Mouse (Mus musculus) frontal cortex, adult 2 months (tissue): ENCODE measurements around the gene Tmem50a. TPM values are rescaled to one million over a fixed set of nuclear protein-coding genes. Genes with fewer than 3 reads are reported as not detected.
"Not testable (repeated sequence)": the region's sequence is repeated elsewhere in the genome, so short reads cannot be mapped to it uniquely, and the experiment has no call there.

Experiments
- DNase-seq, 2 experiments: peaks; one replicate each; pipeline ENCODE4 v3.0.0; 2022; ENCODE audit warnings: low spot score in 1 of 2; ENCODE audit errors: extremely low spot score in 1 of 2
- polyA plus RNA-seq: library from polyadenylated mRNA; depleted of rRNA; stranded (reverse); fragments of >200 nt; gene quantifications from 2 replicates; pipeline ENCODE4 v1.2.3, GENCODE M21; 2012

Tmem50a gene
- polyA plus RNA-seq, 1 experiment, result 151 TPM

DNA sequence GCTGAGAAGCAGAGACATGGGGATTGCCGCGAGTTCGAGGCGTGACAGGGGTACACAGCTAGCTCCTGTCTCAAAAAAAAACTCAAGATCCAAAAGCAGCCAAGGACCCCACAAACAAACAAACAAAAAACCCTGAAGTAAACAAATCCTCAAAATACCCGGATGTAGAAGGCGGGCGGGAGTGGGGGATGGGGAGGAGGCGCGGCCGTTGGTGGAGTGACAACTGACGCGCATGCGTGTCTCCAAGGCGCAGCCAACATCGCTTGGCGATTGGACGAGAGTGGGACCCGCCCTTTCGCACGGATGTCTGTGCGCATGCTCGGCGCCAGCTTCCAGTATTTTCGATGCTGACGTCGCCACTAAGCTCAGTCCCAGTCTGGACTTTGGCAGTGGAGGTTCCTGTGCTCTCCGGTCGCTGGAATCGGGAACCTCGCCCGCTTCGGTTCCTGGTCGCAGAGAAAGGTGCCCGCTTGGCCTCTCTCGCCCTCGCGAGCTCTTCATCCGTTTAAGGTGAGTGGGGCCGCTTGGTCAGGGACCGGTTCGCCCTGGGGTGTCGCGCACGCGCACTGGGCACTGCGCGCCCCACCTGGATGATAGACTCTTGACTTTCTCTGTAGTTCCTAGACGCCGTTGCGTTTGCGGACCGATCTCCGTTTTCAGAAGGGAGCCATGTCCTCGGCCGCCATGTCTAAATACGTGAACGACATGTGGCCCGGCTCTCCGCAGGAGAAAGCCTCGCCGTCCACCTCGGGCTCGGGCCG, 8.6 kb upstream of the Tmem50a start, which contains the start of gene Rsrp1:
Gene Rsrp1, plus strand, starts transcription at position 335 of the 761 bp plus-strand sequence.
- peak; percentile 96 to 98 for DNase-seq

DNA sequence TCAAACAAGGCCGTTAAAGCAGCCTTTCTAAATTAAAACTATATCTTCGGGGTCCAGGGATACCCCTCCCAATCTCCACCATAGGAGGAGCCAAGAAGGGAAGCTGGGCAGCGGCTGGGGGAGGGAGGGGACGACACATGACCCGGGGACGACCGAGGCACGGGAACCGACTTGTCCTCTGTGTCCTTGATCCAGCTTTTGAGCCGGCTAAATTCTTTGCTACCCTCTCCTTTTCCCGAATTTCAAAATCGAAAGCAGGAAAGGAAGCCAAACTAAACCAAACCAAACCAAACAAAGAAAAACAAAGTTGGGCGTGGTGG, 8.1 kb upstream of the Tmem50a start:
- peak in 1 of 2 experiments; percentile 57 for DNase-seq

DNA sequence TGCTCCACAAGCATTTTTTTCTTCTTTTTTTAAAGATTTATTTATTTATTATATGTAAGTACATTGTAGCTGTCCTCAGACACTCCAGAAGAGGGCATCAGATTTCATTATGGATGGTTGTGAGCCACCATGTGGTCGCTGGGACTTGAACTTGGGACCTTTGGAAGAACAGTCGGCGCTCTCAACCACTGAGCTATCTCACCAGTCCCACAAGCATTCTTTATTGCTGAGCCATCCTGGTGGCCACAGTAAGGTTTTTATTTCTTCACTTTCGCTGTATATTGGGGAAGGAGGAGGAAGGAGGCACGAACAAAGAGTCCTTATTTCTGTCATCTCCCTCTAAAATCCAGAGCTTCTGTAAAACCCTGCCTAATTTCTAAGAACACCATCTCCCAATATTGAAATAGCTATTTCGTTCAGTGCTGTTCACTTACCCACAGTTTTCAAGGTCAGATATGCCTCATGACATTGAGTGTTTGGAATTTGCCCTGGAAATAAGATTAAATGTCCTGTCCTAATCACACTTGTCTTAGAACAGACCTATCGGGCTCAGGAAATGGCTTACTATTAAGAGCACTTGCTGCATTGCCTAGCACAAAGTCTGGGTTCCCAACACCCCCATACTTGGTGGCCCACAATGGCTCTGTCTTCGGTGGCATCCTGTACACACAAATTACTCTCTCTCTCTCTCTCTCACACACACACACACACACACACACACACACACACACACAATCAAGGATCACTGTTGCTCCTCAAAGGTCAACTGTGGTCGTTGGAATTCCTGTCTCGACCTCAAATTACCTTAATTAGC, 7.5 kb upstream of the Tmem50a start:
- DNase-seq, result no peak

DNA sequence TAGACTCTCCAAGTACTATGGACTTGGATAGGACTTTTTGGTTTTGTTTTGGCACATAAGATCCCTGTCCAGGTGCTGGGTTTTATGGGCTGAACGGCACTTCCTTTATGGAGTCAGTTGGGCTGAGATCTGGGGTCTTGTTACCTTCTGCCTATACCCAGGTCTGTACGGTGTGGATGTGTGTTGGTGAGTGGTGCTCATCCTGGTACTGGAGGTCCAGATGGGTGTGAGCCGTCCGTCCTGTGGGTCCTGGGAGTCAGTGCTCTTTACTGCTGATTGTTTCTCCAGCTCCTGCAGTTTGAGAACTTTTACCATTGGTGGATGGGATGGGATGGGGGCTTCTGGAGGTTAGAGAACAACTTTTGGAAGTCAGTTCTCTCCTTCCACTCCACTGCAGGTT, 6.9 kb upstream of the Tmem50a start:
- no peak for DNase-seq

DNA sequence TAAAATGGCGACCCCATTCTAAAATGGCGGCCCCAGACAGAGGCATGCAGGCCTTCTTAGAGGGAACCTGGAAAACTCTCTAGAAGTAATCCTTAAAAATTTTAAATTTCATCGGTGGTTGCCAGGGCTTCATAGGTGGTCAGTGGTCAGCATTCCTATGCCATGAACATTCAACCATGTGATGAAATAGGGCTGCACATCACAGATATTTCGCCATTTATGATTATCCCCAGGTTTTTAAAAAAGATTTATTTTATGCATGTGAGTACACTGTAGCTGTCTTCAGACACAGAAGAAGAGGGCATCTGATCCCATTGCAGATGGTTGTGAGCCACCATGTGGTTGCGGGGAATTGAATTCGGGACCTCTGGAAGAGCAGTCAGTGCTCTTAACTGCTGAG, 5.8 kb upstream of the Tmem50a start:
- no peak for DNase-seq

DNA sequence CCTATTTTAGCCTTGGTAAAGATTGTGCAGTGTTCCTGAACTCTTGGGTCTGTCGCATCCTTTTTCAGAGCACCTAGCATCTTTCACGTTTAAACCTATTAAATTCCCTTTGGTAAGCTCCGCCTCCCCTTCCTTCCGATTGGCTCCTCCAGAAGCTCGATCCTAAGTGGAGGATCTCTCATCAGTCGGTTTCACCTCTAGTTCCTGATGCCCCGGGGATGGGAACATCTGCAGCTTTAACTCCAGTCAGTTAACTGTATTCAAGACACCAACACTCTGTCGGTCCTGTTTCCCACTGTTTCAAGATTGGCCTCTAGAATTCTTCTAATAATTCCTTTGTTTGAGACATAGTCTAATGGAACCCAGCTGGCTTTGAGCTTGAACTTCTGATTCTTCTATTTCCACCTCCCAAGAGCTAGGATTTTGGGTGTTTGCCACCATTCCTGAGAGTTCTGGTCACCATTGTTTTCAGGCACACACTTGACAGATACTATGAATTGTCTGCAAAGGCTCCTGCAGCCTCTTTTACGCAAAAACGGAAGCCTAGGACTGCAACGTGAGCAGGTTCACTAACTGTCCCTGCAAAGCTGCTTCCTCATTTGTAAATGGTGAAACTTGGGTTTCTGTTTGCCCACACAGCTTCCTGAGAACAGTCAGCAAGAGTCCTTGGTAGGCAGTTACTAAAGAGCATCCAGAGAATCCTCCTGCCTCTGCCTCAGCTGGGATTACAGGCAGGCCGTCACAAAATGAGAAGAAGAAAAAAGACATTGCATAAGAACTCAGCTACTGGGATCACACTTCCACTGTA, 5.1 kb upstream of the Tmem50a start:
- DNase-seq, result no peak

DNA sequence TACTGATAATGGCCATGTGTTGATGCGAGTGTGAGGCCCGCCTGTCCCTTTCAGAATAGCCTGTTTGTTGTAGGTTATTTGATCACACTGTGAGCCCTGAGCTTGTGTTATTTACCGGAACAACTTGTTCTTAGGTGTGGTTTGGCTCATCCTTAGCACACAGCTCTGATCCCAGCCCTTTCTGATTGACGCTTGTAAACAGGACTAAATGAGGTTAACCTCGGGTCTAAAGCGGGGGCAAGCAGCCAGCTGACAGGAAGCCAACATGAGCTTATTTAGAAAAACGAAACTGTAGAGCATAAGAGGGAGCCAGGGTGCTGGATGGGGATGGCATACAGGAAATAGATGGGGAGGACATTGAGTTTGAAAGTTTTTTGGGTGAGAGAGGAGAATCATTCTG, 3.6 kb upstream of the Tmem50a start:
- DNase-seq, result no peak

DNA sequence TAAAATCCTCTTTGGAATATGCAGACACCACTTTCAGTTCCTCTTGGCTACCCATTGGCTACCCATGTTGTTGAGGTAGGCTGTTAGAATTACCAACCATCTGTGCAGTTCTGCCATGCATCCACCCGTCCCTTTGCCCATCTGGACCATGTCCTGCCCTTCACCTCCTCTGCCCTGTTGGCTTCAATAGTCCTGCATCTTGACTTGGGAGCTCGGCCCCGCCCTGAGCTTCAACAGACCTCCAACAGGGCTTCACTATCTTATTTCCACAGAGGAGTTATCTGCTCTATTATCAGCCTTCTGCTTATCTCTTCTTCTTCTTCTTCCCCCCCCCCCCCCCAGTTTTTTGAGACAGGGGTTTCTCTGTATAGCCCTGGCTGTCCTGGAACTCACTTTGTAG, 2.4 kb upstream of the Tmem50a start:
- no peak for DNase-seq

DNA sequence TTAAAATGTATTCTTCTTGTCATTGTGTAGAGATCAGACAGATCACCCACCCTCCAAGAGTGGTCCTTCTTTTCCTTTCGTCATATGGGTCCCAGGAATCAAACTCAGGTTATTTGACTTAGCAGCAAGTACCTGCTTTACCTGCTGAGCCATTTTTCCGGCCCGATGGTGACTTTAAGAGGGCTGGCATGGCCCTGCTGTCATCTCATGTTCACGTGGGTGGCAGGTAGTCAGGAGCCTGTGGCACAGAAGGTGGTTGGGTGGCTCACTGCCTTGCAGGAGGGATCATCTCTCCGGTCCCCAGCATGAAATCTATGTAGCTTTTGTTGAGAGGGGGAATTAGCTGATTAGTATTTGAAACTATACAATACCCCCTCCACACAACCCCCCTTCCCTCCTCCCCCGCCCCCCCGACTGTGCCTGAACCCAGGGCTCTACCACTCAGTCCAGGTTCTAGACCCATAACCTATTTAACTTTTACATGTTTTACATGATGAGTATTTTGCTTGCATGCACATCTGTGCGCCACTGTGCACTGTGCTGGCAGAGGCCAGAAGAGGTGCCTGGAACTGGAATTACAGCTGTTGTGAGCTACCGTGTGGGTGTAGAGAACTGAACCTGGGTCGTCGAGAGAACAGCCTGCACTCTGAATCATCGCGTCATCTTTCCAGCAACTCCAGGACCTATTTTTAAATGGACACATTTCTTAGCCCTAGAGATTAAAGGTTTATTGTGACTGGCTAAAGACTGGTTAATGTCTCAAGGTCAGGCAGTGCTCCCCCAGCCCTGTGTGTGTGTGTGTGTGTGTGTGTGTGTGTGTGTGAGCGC, 613 bp upstream of the Tmem50a start:
- DNase-seq, result peak in 1 of 2 experiments; percentile 30

DNA sequence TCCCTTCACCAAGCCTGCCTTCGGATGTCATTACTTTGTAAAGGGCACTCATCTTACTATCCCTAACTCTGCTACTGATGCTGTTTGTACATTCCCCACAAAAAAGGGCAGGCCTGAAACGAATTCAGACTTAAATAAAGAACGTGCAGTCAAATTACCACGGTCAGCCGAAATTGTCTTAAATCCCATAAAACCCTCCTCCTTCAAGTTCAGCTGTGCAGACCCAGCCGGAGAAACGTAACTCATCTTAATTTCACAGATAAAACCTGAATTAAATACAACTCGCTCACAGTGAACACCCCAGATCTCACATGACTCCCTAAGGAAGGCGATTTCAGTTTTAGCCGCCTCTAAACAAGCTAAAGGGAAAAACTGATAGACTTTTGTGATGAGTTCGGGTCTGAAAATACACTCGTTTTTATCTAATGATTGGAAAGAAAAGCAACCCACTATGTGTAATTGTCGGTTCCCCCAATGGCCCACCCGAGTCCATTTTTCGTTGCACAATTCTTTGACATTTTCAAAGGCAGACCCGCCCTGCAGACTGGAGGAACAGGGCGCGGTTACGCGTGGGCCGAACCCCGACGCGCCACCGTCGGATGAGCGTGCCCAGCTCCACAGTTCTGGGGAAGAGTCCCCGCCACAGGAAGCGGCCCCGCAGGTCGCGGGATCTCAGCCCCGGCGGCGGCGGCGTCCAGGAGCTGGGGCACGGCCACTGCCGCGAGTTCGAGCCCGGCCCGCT, 531 bp downstream of the Tmem50a start:
- DNase-seq, result peak in 1 of 2 experiments; percentile 48

DNA sequence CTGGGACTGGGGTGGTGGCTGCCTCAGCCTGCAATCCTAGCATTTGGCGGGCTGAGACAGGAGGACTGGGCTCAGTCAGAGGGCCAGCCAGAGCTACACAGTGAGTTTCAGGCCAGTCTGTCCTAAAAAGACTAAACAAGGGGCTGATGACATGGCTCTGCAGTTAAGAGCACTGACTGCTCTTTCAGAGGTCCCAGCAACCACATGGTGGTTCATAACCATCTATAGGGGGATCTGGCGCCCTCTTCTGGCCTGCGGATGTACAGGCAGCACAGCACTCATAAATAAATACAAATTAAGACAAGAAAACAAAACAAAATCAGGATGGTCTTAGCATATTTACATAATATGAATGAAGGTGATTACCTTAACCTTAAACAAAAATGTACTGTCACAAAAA, 1.4 kb downstream of the Tmem50a start:
- DNase-seq, result peak in 1 of 2 experiments; percentile 77

DNA sequence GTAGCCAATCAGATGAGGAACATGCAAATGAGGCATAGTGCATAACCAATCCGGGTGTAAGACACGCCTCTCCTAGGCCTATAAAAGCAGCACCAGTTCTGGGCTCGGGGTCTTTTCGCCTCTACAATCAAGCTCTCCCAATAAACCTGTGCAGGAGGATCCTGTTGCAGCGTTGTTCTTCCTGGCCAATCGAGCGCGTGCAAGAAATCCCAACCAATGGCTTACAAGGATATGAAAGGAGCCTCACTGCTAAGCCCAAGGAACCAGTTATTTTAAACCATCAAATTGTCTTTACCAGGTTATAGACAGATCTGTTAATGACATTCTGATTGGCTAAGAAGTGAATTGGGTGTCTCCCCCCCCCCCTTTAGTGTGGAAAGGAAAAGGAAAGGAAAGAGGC, 3.4 kb downstream of the Tmem50a start:
- DNase-seq, result not testable (repeated sequence)

DNA sequence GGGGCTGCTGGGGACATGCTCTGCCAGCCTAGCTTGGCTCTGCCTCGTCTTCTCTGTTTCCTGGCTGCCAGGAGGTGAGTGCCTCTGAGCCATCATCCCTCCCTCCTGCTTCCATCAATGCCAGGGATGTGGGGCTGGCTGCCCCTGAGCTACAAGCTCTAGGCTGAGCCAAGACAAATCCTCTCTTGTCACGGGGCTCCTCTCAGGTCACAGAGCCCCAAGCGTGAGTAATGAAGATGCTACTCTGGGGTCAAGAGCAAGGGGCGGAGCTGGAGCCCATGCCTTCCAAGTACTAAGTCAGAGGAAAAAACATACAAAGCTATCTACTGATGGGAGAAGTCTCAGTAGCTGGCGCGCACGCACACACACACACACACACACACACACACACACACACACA, 11.8 kb downstream of the Tmem50a start:
- no peak for DNase-seq

DNA sequence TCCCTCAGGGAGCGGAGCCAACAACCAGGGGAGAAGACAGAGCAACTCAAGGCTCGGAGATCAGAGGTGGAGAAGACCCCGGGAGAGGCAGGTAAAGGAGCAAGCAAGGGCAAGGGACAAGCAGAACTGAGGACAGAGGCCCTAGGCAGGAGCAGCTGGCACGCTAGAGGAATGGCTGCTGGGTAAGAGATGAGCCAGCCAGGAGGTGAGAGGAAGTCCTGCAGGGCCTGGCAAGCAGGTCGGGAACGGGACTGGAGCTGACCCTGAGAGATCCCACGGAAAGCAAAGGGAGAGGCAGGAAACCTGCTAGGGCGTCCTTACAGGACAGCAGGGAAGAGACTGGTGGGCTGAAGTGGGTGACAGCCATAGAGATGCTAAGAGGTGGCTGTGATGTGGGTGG, 13.7 kb downstream of the Tmem50a start:
- DNase-seq, result no peak

DNA sequence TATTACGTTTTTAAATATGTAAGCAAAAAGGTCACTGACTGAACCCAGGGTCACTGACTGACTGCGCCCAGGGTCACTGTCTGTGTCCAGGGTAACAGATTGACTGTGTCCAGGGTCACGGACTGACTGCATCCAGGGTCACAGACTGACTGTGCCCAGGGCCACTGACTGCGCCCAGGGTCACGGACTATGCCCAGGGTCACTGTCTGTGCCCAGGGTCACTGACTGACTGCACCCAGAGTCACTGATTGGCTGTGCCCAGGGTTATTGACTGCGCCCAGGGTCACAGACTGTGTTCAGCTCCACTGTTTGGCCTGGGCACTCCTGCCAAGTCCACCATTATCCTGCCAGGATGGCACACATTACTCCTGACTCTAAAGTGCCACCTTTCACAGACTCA, 17.6 kb downstream of the Tmem50a start:
- no peak for DNase-seq

DNA sequence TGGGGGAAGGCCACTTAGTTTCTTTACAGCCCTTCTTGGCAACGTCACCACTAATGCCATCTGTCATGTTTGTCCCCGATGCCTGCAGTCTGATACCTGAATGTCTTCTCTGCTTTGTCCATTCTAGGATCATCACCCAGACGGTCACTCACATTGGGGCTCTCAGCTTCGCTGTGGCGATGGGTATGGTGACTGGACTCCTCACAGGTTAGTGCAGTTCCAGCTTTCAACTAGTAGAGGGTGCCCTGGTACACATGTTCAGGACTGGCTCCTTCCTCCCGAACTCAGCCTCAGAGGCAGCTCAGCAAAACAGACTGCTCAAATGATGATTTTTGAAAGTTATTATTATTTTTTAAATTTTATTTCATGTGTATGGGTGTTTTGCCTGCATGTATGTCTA, 22.7 kb downstream of the Tmem50a start:
- peak in 1 of 2 experiments; percentile 77 for DNase-seq

DNA sequence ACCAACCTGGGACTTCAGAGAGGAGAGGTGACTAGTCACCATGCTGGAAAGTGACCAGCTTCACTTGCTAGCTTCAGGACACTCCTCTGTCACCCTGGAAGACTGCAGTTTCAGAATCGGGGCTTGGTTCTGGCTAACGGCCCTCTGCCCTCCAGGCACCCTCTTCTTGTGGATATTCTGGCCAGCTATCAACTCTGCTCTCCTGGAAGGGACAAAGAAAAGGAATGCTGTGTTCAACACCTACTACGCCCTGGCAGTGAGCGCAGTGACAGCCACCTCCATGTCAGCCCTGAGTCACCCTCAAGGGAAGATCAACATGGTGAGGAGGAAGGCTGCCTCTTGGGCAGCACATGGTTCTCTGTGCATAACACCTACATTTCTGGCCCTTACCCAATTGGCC, 30.5 kb downstream of the Tmem50a start:
- DNase-seq, result peak in 1 of 2 experiments; percentile 22

DNA sequence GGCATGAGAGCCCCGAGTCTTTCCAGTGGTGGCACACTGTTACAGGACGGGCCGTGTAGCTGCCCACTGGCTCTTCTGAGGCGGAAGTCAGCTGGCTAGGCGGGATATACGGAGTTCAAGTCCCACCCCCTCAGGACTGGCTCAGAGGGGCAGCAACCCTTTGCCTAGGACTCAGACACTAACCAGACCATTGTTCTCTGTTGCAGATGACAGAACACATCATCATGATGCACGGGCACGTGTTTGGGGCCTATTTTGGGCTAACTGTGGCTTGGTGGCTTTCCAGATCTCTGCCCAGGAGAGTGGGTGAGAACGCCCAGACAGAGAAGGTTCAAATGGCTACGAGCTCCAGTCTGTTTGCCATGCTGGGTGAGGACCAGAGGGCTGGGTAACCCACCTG, 31.0 kb downstream of the Tmem50a start:
- DNase-seq, result no peak

DNA sequence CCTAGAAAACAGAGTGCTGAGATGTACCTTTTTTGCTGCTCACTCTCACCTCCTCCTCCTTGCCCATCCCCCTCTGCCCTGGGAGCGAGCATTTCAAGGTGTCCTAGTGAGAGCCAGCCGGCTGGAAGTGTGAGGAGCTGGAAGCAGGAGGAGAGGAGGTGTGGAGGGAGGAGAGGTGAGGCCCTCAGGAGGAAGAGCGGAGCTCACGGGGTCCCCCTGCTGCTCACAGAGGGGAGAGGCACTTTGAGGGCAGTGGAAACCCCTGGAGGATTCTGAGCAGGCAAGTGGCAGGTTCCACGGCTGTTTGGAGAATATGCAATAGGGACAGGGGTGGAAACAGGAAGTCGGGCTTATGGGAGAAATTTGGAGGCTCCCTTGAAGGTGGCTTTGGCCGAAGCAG, 31.6 kb downstream of the Tmem50a start:
- peak in 1 of 2 experiments; percentile 31 for DNase-seq

DNA sequence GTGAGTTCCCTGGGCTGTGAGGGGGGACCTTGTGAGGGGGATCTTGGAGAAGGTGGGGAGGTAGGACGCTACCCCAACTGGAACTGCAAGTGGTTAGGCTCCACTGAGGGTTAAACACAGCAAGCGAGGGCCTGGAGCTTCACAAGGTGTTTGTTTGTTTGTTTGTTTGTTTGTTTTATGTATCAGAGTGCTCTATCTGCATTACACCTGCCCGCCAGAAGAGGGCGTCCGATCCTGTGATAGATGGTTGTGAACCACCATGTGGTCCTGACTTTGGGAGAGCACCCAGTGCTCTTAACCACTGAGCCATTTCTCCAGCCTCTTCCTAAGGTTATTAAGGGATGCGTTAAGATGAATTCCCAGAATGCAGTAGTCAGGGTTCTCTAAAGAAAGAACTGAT, 34.8 kb downstream of the Tmem50a start:
- peak in 1 of 2 experiments; percentile 14 for DNase-seq
